Mouse (Mus musculus) brain, embryonic 14.5 days (tissue): ENCODE results near the gene Cop1.

ENCODE experiments used
- CTCF ChIP-seq: fragments of 200-500 bp; IDR thresholded peaks from 2 replicates; pipeline ENCODE4 v1.5.1; 2012; ENCODE audit warnings: inconsistent platforms, mild to moderate bottlenecking, moderate library complexity, borderline replicate concordance; ENCODE audit not compliant: insufficient read depth, insufficient read length; ENCODE audit errors: extremely low read depth
- POLR2A ChIP-seq: fragments of 200-500 bp; IDR thresholded peaks from 2 replicates; pipeline ENCODE4 v1.6.1; 2012; ENCODE audit warnings: mild to moderate bottlenecking, inconsistent platforms, borderline replicate concordance; ENCODE audit not compliant: poor library complexity, insufficient read depth, insufficient read length, severe bottlenecking; ENCODE audit errors: extremely low read depth

DNA sequence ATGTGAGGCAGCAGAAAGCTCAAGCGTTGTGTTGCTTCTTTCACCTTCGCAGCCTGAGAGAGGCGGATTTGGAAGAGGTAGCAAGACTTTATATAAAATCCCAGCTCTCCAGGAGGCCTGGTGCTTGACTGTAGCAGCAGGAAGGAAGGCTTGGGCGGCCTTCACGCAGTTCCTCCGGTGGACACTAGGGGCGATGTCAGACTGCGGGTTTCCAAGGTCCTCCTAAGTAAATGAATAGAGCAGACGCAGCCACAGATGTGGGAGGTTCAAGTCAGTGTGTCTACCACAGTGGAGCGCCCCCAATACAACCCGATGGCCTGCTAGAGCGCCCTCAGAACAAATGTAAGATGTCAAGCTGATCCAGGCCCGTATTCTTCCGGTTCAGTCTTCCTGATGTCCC lies 157.9 kb downstream of the Cop1 start:
- TF ChIP-seq CTCF (peak; percentile 86), POLR2A (no peak)
